Mouse (Mus musculus): ENCODE measurements around the gene Cyp1b1. TPM values are rescaled to one million over a fixed set of nuclear protein-coding genes. Genes with fewer than 3 reads are reported as not detected.

The Cyp1b1 gene
- total RNA-seq (2014; rRNA removed) (0.37 and 0.81 TPM in 2 replicates), polyA plus RNA-seq (2012; rRNA removed) (0.16 and 0.34 TPM in 2 replicates)

DNA sequence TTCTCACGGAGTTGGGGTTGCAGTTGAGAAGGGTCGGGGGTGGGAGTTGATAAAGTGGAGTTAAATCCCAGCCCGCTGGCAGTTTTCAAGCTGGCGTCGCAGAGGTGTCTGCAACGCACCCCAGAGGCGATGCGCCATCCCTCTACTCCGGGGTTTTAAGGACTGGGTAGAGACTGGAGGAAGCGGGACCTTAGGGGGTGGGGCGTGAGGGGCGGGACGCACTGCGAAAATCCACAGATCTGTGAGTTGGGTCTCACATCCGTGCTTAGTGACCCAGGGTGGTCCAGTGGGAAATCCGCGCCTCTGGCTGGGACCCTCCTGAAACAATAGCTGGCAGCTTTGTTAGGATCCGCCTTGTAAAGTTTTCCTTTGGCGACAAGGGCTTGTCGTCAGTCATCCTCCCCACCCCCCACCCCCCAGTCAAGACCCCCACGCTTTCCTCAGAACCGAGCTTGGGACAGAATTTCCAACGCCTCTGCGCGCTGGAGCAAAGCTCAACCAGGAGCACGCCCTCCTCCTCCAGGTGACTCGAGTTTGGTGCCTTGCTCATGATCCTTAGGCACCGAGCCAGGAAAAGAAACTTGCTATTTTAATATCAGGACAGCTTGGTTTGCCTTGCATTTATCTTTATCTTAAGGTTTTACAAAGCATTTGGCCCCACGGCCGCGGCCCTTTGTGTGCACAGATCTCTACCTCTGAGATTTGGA lies at the start of gene Cyp1b1:
Cyp1b1 (minus strand) TSS at position 131 of the 707 bp plus-strand sequence.
- 0 out of 2 replicates have a peak within 1 kb of the TSS, but pooled peaks have one; percentile 23 for H3K9ac ChIP-seq (ENCODE audit: low read depth, low read length)
- no peaks in the 10 kb centered on the region for H3K36me3 ChIP-seq (ENCODE audit: control insufficient read depth, insufficient read depth, low read length)
- no peak for TF ChIP-seq POLR2A (IDR thresholded peaks at IDR 0.05; ENCODE audit: extremely low read depth, insufficient read depth, low read length)
- no peak for TF ChIP-seq CTCF (IDR thresholded peaks at IDR 0.05; ENCODE audit: low read depth, low read length)
- H3K27me3 ChIP-seq (ENCODE audit: control insufficient read depth, insufficient read depth, low read length) = peaks cover 21% of the 10 kb centered on the region
- no peak within 1 kb of the TSS for H3K27ac ChIP-seq (replicated peaks; ENCODE audit: insufficient read depth, low read depth, low read length)
- WGBS = 2% methylated on average over 31 of the region's 31 CpGs
- H3K79me2 ChIP-seq (ENCODE audit: control insufficient read depth, insufficient read depth, low read length) = no peaks in the 10 kb centered on the region
- H3K4me3 ChIP-seq (ENCODE audit: insufficient read depth, low read depth, low read length) = peak within 1 kb of the TSS; percentile 39; the same call in 1 of the 2 replicates
- peaks cover 3% of the 10 kb centered on the region; the same call in 1 of the 2 replicates for H3K4me1 ChIP-seq (ENCODE audit: control insufficient read depth, insufficient read depth, low read length)
- no peak for DNase-seq (ENCODE audit: extremely low read depth, low read depth, low spot score)

DNA sequence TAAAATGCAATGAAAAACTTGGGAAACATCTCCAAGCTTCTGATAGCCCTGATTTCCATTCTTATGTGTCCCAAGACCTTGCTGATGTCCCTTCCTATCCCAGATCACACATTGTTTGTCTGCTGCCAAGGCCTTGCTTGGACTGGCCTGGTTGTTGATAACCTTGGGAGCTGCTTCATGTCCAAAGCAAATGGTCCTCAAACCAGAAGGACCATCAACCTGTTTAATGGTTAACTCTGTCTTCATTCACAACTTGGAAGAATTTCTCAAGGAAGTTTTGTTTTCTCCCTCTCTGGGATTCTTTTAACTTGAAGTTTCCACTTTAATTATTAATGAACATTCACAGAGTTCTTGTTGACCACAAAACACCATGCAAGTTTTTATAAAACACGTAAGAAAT lies 47.0 kb upstream of the Cyp1b1 start:
- no peak overlapping the region for H3K4me3 ChIP-seq (ENCODE audit: insufficient read depth, low read depth, low read length)
- WGBS = 81% methylated on average over 1 of the region's 1 CpGs
- no peak overlapping the region for H3K27ac ChIP-seq (replicated peaks; ENCODE audit: insufficient read depth, low read depth, low read length)
- TF ChIP-seq POLR2A (IDR thresholded peaks at IDR 0.05; ENCODE audit: extremely low read depth, insufficient read depth, low read length) (no peak), CTCF (IDR thresholded peaks at IDR 0.05; ENCODE audit: low read depth, low read length) (no peak)
- no peaks in the 10 kb centered on the region for H3K79me2 ChIP-seq (ENCODE audit: control insufficient read depth, insufficient read depth, low read length)
- no peaks in the 10 kb centered on the region; the same call in 1 of the 2 replicates for H3K4me1 ChIP-seq (ENCODE audit: control insufficient read depth, insufficient read depth, low read length)
- no peaks in the 10 kb centered on the region for H3K27me3 ChIP-seq (ENCODE audit: control insufficient read depth, insufficient read depth, low read length)
- no peak overlapping the region for H3K9ac ChIP-seq (ENCODE audit: low read depth, low read length)
- no peak for DNase-seq (ENCODE audit: extremely low read depth, low read depth, low spot score)
- no peaks in the 10 kb centered on the region for H3K36me3 ChIP-seq (ENCODE audit: control insufficient read depth, insufficient read depth, low read length)

DNA sequence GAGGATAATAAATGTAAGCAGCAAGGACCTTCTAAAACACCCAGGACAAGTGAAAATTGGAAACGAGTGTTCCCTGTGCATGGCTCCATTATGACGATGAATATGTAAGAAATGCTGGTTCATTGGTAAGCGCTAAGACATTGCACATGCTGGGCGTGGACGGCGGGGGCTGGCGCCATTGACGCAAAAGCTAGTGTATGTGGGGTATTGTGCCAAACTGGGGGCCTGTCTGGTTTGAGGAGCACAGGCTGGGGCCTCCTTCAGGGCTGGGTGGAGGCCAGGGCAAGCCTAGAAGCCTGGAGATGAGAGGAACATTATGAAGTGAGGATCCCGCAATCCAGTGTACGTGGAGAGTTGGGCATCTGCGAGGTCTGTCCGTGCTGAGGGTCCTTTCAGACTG lies 39.0 kb upstream of the Cyp1b1 start:
- no peaks in the 10 kb centered on the region for H3K36me3 ChIP-seq (ENCODE audit: control insufficient read depth, insufficient read depth, low read length)
- no peak overlapping the region for H3K27ac ChIP-seq (replicated peaks; ENCODE audit: insufficient read depth, low read depth, low read length)
- no peaks in the 10 kb centered on the region for H3K79me2 ChIP-seq (ENCODE audit: control insufficient read depth, insufficient read depth, low read length)
- no peaks in the 10 kb centered on the region for H3K27me3 ChIP-seq (ENCODE audit: control insufficient read depth, insufficient read depth, low read length)
- 96% methylated on average over 12 of the region's 12 CpGs for WGBS
- no peaks in the 10 kb centered on the region for H3K4me1 ChIP-seq (ENCODE audit: control insufficient read depth, insufficient read depth, low read length)
- H3K9ac ChIP-seq (ENCODE audit: low read depth, low read length) = no peak overlapping the region
- no peak for TF ChIP-seq CTCF (IDR thresholded peaks at IDR 0.05; ENCODE audit: low read depth, low read length)
- TF ChIP-seq POLR2A (IDR thresholded peaks at IDR 0.05; ENCODE audit: extremely low read depth, insufficient read depth, low read length) = no peak
- H3K4me3 ChIP-seq (ENCODE audit: insufficient read depth, low read depth, low read length) = no peak overlapping the region
- no peak for DNase-seq (ENCODE audit: extremely low read depth, low read depth, low spot score)

DNA sequence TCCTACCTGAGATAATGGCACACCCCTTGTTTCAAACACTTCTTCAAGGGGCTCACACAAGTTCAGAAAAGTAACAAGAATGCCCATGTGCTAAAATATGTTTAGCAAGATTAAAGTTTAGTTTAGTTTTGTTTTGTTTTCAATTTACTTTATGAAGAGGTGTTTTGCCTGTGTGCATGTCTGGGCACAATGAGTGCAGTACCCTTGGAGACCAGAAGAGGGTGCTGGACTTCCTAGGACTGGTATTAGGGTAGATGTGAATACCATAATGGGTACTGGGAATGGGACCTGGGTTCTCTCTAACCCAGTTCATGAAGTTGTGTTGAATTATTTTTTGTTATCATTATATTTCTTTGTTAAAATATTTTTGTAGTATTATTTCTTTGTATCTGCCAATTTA lies 38.0 kb upstream of the Cyp1b1 start:
- Histone ChIP-seq H3K36me3 (ENCODE audit: control insufficient read depth, insufficient read depth, low read length) (no peaks in the 10 kb centered on the region), H3K4me3 (ENCODE audit: insufficient read depth, low read depth, low read length) (no peak overlapping the region), H3K4me1 (ENCODE audit: control insufficient read depth, insufficient read depth, low read length) (no peaks in the 10 kb centered on the region), H3K9ac (ENCODE audit: low read depth, low read length) (no peak overlapping the region), H3K79me2 (ENCODE audit: control insufficient read depth, insufficient read depth, low read length) (no peaks in the 10 kb centered on the region), H3K27ac (replicated peaks; ENCODE audit: insufficient read depth, low read depth, low read length) (no peak overlapping the region), H3K27me3 (ENCODE audit: control insufficient read depth, insufficient read depth, low read length) (no peaks in the 10 kb centered on the region)
- DNase-seq (ENCODE audit: extremely low read depth, low read depth, low spot score) = no peak
- TF ChIP-seq CTCF (IDR thresholded peaks at IDR 0.05; ENCODE audit: low read depth, low read length) (no peak; the same call in 1 of the 2 replicates), POLR2A (IDR thresholded peaks at IDR 0.05; ENCODE audit: extremely low read depth, insufficient read depth, low read length) (no peak)

DNA sequence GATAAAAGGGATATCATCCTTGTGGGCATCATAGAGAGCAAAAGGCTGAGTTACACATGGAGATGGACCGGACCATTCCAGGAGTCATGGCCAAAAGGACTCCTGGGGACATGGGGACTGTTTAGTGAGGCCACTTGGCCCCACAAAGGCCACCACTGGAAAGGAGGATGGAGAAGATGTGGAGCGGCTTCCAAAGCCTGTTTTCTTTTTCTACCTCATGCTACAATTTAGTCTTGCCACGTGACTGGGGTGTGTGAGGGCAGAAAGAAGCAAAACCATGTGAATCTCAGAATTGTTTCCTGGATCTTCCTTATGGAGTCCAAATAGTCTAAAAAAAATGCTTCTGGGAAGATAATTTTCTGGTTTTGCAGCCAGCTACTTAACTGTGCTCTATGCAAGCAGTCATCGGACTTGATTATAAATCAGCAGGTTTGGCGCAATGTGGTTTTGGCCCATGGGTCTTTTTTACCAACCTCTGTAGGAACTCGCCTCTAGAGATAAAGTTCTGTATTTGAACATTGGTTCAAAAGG lies 36.9 kb upstream of the Cyp1b1 start:
- DNase-seq (ENCODE audit: extremely low read depth, low read depth, low spot score) = no peak
- TF ChIP-seq POLR2A (IDR thresholded peaks at IDR 0.05; ENCODE audit: extremely low read depth, insufficient read depth, low read length) (no peak), CTCF (IDR thresholded peaks at IDR 0.05; ENCODE audit: low read depth, low read length) (no peak)
- H3K4me3 ChIP-seq (ENCODE audit: insufficient read depth, low read depth, low read length) = no peak overlapping the region
- 78% methylated on average over 6 of the region's 6 CpGs for WGBS
- H3K4me1 ChIP-seq (ENCODE audit: control insufficient read depth, insufficient read depth, low read length) = no peaks in the 10 kb centered on the region
- no peaks in the 10 kb centered on the region; the same call in 1 of the 2 replicates for H3K27me3 ChIP-seq (ENCODE audit: control insufficient read depth, insufficient read depth, low read length)
- H3K36me3 ChIP-seq (ENCODE audit: control insufficient read depth, insufficient read depth, low read length) = no peaks in the 10 kb centered on the region
- H3K9ac ChIP-seq (ENCODE audit: low read depth, low read length) = no peak overlapping the region
- H3K27ac ChIP-seq (replicated peaks; ENCODE audit: insufficient read depth, low read depth, low read length) = no peak overlapping the region
- no peaks in the 10 kb centered on the region for H3K79me2 ChIP-seq (ENCODE audit: control insufficient read depth, insufficient read depth, low read length)

DNA sequence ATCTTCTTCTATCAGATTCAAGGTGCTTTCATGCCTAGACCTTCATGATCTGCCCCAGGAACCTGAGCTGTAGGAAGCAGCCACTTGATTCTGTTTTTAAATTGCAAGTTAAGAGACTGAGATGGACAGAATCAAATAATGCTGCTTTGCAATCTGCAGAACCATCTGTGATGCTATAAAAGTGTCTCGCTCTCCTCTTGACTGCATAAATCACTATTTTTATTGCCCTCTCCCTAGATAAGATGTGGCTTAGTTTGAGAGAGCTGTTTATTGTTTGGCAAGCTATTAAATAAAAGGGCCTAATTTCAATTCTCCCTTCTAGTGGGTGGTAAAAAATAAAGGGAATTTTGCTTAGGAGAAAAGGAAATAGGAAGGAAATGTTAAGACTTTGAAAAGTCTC lies 34.8 kb upstream of the Cyp1b1 start:
- TF ChIP-seq CTCF (IDR thresholded peaks at IDR 0.05; ENCODE audit: low read depth, low read length) (no peak), POLR2A (IDR thresholded peaks at IDR 0.05; ENCODE audit: extremely low read depth, insufficient read depth, low read length) (no peak)
- no peak overlapping the region for H3K4me3 ChIP-seq (ENCODE audit: insufficient read depth, low read depth, low read length)
- no peaks in the 10 kb centered on the region for H3K79me2 ChIP-seq (ENCODE audit: control insufficient read depth, insufficient read depth, low read length)
- H3K36me3 ChIP-seq (ENCODE audit: control insufficient read depth, insufficient read depth, low read length) = no peaks in the 10 kb centered on the region
- H3K4me1 ChIP-seq (ENCODE audit: control insufficient read depth, insufficient read depth, low read length) = no peaks in the 10 kb centered on the region
- no peaks in the 10 kb centered on the region; the same call in 1 of the 2 replicates for H3K27me3 ChIP-seq (ENCODE audit: control insufficient read depth, insufficient read depth, low read length)
- WGBS = 98% methylated on average over 1 of the region's 1 CpGs
- H3K9ac ChIP-seq (ENCODE audit: low read depth, low read length) = no peak overlapping the region
- no peak for DNase-seq (ENCODE audit: extremely low read depth, low read depth, low spot score)
- H3K27ac ChIP-seq (replicated peaks; ENCODE audit: insufficient read depth, low read depth, low read length) = no peak overlapping the region

All from liver, adult 2 months (tissue).